Mouse (Mus musculus): ENCODE data around the gene Trim41. TPM values are rescaled to one million over a fixed set of nuclear protein-coding genes. Genes with fewer than 3 reads are reported as not detected.
A peak's percentile ranks its signal among the peaks of the same experiment; 100 is the strongest.
"Not testable (repeated sequence)": the region's sequence is repeated elsewhere in the genome, so short reads cannot be mapped to it uniquely, and the experiment has no call there.

Gene Trim41
- polyA plus RNA-seq, 1 experiment: 19.9 TPM

GRCm38 (mm10) chr11:48798308-48798707 is 18.8 kb downstream of the Trim41 start:
- WGBS: 81% methylated on average over 7 of the region's 7 CpGs
- DNase-seq (ENCODE audit: low read depth, low spot score): no peak

- no peak for DNase-seq (ENCODE audit: low read depth, low spot score)
- 81% methylated on average over 5 of the region's 5 CpGs for WGBS
These were observed 19.9 kb downstream of the Trim41 start for GRCm38 (mm10) chr11:48797287-48797686.

- no peak for DNase-seq (ENCODE audit: low read depth, low spot score)
- WGBS: 86% methylated on average over 4 of the region's 4 CpGs
These were observed 20.9 kb downstream of the Trim41 start for GRCm38 (mm10) chr11:48796290-48796689.

- 95% methylated on average over 7 of the region's 7 CpGs for WGBS
- DNase-seq (ENCODE audit: low read depth, low spot score): no peak
These were observed 21.9 kb downstream of the Trim41 start for GRCm38 (mm10) chr11:48795221-48795620.

DNA sequence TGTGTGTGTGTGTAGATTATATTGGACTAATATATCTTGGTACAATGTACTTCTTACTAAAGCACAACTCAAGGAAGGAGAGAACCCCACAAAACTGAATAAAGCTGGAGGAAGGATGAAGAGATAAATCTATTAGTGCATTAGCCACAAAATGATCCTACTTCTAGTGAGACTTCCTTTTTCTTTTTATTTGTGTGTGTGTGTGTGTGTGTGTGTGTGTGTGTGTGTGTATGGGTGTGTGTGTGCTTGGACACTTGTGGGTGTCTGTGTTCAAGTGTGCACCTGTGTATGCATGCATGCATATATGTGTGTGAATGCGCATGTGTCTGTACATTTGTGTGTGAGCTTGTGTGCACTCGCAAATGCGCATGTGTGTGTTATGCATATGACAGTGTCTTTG is 24.0 kb downstream of the Trim41 start:
- no peak for DNase-seq (ENCODE audit: low read depth, low spot score)
- 95% methylated on average over 3 of the region's 3 CpGs for WGBS

- WGBS: 87% methylated on average over 9 of the region's 9 CpGs
- not testable (repeated sequence) for DNase-seq (ENCODE audit: low read depth, low spot score)
These were observed 25.3 kb downstream of the Trim41 start for GRCm38 (mm10) chr11:48791894-48792293.

DNA sequence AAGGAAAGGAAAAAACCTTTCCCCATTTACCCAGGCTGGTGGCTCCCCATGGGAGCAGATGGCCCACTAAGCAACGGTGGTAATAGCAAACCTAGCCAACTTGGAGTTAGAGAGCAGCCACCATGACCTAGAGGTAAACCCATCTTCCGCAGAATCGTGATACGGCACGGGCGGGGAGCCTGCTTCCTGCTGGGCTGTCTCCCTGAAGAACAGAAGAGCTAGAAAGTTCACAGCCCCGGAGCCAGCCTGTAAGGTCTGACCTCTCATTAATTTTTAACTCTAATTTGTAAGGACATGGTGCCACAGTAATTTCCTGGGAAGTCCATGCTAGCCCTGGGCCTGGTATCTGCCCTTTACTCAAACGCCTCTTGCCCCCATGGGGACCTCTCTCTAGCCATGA is 26.2 kb downstream of the Trim41 start:
- no peak for DNase-seq (ENCODE audit: low read depth, low spot score)
- 55% methylated on average over 8 of the region's 8 CpGs for WGBS

GRCm38 (mm10) chr11:48789973-48790823 is 27.0 kb downstream of the Trim41 start:
- DNase-seq (ENCODE audit: low read depth, low spot score): peak; percentile 70
- WGBS: 18% methylated on average over 20 of the region's 20 CpGs

GRCm38 (mm10) chr11:48789215-48789614 is 27.9 kb downstream of the Trim41 start:
- WGBS: 76% methylated on average over 5 of the region's 5 CpGs
- no peak for DNase-seq (ENCODE audit: low read depth, low spot score)

DNA sequence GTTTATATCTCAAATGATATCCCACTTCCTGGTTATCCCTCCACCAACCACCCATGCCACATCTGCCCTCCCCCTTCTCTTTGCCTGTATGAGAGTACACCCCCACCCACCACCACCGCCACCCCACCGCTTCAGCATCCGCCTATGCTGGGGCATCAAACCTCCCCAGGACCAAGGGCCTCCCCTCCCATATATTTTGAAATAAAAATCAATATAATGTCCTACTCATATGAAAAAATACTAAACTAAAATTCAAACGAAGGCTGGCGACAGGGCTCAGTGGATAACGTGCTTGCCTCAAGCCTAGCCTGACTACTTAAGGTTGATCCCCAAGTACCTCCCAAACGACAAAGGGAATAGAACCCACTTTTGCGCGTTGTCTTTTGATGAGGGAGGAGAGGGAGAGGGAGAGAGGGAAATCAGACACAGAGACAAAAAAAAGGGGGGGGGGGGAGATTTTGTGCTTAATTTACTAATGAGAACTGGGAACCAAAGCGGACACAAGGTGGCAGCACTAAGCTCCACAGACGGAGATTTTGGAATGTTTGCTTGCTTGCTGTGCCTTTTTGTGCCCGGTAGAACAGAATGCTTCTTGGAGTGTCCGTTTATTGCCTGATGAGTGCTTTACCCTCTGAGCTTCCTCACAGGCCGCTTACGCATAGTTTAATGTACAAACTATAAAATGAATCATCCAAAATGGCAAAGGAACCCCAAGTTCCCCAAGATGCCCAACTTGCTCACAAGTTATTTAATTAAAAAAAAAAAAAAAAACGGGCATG is 28.7 kb downstream of the Trim41 start:
- WGBS: 8% methylated on average over 16 of the region's 16 CpGs
- peak; percentile 52 for DNase-seq (ENCODE audit: low read depth, low spot score)

- DNase-seq (ENCODE audit: low read depth, low spot score): peak; percentile 48
- 47% methylated on average over 10 of the region's 10 CpGs for WGBS
These were observed 29.5 kb downstream of the Trim41 start for GRCm38 (mm10) chr11:48787455-48788211.

DNA sequence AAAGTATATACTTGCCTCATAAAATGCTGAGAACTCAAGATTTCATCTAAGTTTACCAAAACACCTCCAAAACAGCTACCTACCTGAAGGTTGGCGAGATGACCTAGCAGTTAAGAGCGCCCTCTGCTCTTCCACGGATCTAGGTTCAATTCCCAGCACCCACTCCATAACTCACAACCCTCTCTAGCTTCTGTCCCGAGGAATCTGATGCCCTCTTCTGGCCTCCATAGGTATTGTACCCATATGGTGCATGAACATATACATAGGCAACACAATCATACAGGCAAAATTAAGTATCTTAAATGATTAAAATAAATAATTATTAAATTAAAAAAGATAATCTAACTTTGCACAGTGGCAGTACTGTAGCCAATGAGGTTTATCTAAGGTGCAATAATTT is 34.9 kb downstream of the Trim41 start:
- 88% methylated on average over 4 of the region's 4 CpGs for WGBS
- DNase-seq (ENCODE audit: low read depth, low spot score): no peak

DNA sequence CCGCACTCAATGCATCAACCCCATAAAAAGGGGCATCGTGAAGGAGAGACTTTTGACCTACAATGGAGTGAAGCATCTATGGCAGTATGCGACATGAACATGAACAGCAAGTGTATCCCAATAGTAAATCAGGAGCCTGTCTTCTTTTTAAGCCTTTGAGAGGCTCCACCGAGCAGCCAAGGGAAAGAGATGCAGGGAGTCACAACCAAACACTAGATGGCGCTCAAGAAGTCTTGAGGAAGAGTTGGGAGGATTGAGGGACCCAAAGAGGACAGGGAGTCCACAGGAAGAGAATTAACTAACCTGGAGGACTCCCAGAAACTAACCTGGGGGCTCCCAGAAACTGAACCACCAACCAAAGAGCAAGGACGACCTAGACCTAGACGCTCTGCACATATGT is 37.7 kb downstream of the Trim41 start:
- WGBS: 41% methylated on average over 7 of the region's 7 CpGs
- DNase-seq (ENCODE audit: low read depth, low spot score): no peak

GRCm38 (mm10) chr11:48777303-48777702 is 39.9 kb downstream of the Trim41 start:
- DNase-seq (ENCODE audit: low read depth, low spot score): no peak
- WGBS: 89% methylated on average over 9 of the region's 9 CpGs

GRCm38 (mm10) chr11:48776664-48777063 is 40.5 kb downstream of the Trim41 start:
- 42% methylated on average over 9 of the region's 9 CpGs for WGBS

GRCm38 (mm10) chr11:48775483-48775882 is 41.7 kb downstream of the Trim41 start:
- no peak for DNase-seq (ENCODE audit: low read depth, low spot score)
- WGBS: 6% methylated on average over 7 of the region's 7 CpGs

More at GRCm38 (mm10) chr11:48776664-48777063, 40.5 kb downstream of the Trim41 start:
- DNase-seq (ENCODE audit: low read depth, low spot score): no peak

DNA sequence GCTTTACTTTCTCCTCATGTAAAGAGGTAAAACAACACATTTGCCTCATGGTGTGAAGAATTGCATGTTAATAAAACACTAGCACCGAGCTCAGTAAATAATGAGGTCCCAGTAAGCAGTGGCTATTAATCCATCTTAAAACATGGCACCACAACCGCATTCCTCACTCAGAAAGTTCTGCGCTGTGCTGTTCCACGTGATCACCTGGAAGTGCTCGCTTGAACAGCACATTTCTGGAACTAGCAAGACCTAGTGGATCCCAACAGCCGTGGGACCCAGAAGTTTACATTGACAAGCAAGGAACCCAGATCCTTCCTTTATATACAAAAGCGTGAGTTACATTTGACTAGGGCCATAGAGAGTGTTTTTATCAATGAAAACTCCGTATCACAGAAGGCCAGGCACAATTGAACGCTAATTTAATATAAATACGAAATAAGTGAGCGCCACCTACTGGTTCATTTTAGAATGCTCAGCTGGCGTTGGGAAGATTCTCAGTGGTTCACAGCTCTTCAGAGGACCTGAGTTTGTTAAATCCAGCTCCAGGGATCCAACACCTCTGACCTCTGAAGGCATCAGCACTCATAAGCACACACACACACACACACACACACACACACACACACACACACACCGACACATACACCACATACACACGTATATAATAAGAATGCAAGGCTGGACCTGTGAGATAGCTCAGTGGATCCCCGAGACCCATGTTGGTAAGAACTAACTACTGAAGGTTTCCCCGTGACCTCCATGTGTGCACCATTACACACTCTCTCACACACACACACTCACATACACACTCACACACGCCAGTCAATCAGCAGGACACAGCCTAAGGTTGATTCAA is 42.5 kb downstream of the Trim41 start:
- WGBS: 32% methylated on average over 17 of the region's 17 CpGs
- DNase-seq (ENCODE audit: low read depth, low spot score): no peak

DNA sequence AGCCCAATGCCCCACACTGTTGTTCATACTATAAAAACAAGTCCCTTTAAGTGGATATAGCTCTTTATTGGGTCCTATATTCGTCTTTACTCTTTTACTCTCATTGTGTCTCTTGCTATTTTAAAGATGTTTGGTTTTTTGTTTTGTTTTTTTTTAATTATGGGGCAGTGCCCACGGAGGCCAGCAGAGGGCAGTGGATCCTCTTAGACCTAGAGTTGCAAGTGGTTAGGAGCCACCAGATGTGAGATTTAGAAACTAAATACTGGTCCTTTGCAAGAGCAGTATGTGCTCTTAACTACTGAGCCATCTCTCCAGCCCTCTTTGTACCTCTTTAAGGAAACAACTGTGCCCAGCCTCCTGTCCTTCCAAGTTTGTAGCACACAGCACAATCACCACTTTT is 45.5 kb downstream of the Trim41 start:
- 6% methylated on average over 2 of the region's 2 CpGs for WGBS
- no peak for DNase-seq (ENCODE audit: low read depth, low spot score)

- DNase-seq (ENCODE audit: low read depth, low spot score): no peak
- 79% methylated on average over 14 of the region's 14 CpGs for WGBS
These were observed 49.8 kb downstream of the Trim41 start for GRCm38 (mm10) chr11:48767195-48767876.

Data from large intestine, adult 2 months (tissue).